Mouse (Mus musculus) stomach, postnatal 0 days (tissue): ENCODE measurements around the gene Serpine2.

Experiments used
- CTCF ChIP-seq: IDR thresholded peaks from 2 replicates; pipeline ENCODE4 v1.5.1; 2016; ENCODE audit warnings: antibody characterized with exemption, low read depth, mild to moderate bottlenecking, moderate library complexity
- EP300 ChIP-seq: optimal IDR thresholded peaks from 2 replicates; pipeline ENCODE3; 2016; ENCODE audit warnings: antibody characterized with exemption

- TF ChIP-seq CTCF: no peak
- no peak for TF ChIP-seq EP300
Measured at GRCm38 (mm10) chr1:79860411-79861039, 455 bp downstream of the Serpine2 start.
